Mouse (Mus musculus) midbrain, postnatal 0 days (tissue): ENCODE data around the gene Zdhhc24. TPM values are rescaled to one million over a fixed set of nuclear protein-coding genes. Genes with fewer than 3 reads are reported as not detected.

ENCODE experiments used
- ATAC-seq: fragments of 200-750 bp; cut with Nextera tagmentation; 2 replicates; pipeline ENCODE4 v1.8.0; 2017; ENCODE audit warnings: moderate number of reproducible peaks, mild to moderate bottlenecking, moderate TSS enrichment, moderate library complexity; ENCODE audit not compliant: low FRiP score
- DNase-seq: peaks from one replicate; pipeline ENCODE4 v3.0.0-alpha.2; 2015; ENCODE audit warnings: low spot score
- H3K27ac ChIP-seq: fragments of 300-500 bp; sonication (generic); 2 replicates; pipeline ENCODE4 v1.5.1; 2014; ENCODE audit warnings: low read depth, mild to moderate bottlenecking, low read length, mixed read lengths
- H3K27me3 ChIP-seq: fragments of 300-500 bp; sonication (generic); 2 replicates; pipeline ENCODE4 v1.6.1; 2014; ENCODE audit warnings: low read length, control low read depth, mixed read lengths; ENCODE audit not compliant: insufficient read depth
- H3K36me3 ChIP-seq: fragments of 300-500 bp; sonication (generic); 2 replicates; pipeline ENCODE4 v1.6.1; 2014; ENCODE audit warnings: low read length, control low read depth, mixed read lengths; ENCODE audit not compliant: insufficient read depth
- H3K4me1 ChIP-seq: fragments of 300-500 bp; sonication (generic); 2 replicates; pipeline ENCODE4 v1.6.1; 2014; ENCODE audit warnings: mild to moderate bottlenecking, control low read depth, antibody characterized with exemption, low read length, mixed read lengths; ENCODE audit not compliant: insufficient read depth
- H3K4me2 ChIP-seq: fragments of 300-500 bp; sonication (generic); 2 replicates; pipeline ENCODE4 v1.6.1; 2014; ENCODE audit warnings: low read depth, mild to moderate bottlenecking, low read length, mixed read lengths; ENCODE audit not compliant: poor library complexity, severe bottlenecking
- H3K4me3 ChIP-seq: fragments of 300-500 bp; sonication (generic); 2 replicates; pipeline ENCODE4 v1.5.1; 2014; ENCODE audit warnings: low read depth, mild to moderate bottlenecking, low read length, moderate library complexity
- H3K9ac ChIP-seq: fragments of 300-500 bp; sonication (generic); replicated peaks from 2 replicates; pipeline ENCODE4 v1.6.1; 2014; ENCODE audit warnings: mild to moderate bottlenecking, low read length, moderate library complexity, mixed read lengths; ENCODE audit not compliant: poor library complexity, severe bottlenecking
- H3K9me3 ChIP-seq: fragments of 300-500 bp; sonication (generic); 2 replicates; pipeline ENCODE4 v1.6.1; 2016; ENCODE audit warnings: low read length, control low read depth
- CTCF ChIP-seq: IDR thresholded peaks from 2 replicates; pipeline ENCODE4 v1.5.1; 2016; ENCODE audit warnings: antibody characterized with exemption, mild to moderate bottlenecking
- WGBS: fragments of 180-500 bp; shearing (Covaris S2); extraction: QIAGEN DNeasy Blood & Tissue Kit; methylation state at CpG from one replicate; pipeline ENCODE4 v1.1.7; 2014; 5-methylcytosine and 5-hydroxymethylcytosine counted together
- polyA plus RNA-seq: library from polyadenylated mRNA; unstranded; fragments of >200 nt; fragmentation: Nextera tagmentation; extraction: Ambion mirVana; gene quantifications from 2 replicates; pipeline ENCODE4 v1.2.1, GENCODE M21; 2015
- total RNA-seq: library from RNA; depleted of rRNA; stranded (reverse); fragments of >200 nt; gene quantifications from 2 replicates; pipeline ENCODE4 v1.2.3, GENCODE M21; 2014; rRNA removed

Zdhhc24 gene
- total and polyA plus RNA-seq, 2 experiments from 2014 or later, result 17.2 to 24.0 TPM

- Histone ChIP-seq H3K9me3 (no peaks in the 10 kb centered on the region), H3K4me1 (no peaks in the 10 kb centered on the region), H3K27ac (no peak overlapping the region), H3K36me3 (peaks cover 92% of the 10 kb centered on the region), H3K4me2 (no peak overlapping the region), H3K27me3 (no peaks in the 10 kb centered on the region), H3K4me3 (no peak overlapping the region), H3K9ac (no peak overlapping the region)
- DNase-seq (no peak), ATAC-seq (no peak)
- TF ChIP-seq CTCF, result no peak
- WGBS, result 88% methylated on average over 6 of the region's 6 CpGs
These were observed 41.2 kb downstream of the Zdhhc24 start for GRCm38 (mm10) chr19:4919652-4920051.

- Histone ChIP-seq H3K4me2 (no peak overlapping the region), H3K4me3 (no peak overlapping the region), H3K4me1 (peaks cover 8% of the 10 kb centered on the region; the same call in 1 of the 2 replicates), H3K9me3 (no peaks in the 10 kb centered on the region), H3K27ac (no peak overlapping the region), H3K27me3 (no peaks in the 10 kb centered on the region), H3K9ac (no peak overlapping the region), H3K36me3 (peaks cover 45% of the 10 kb centered on the region)
- WGBS, result 97% methylated on average over 11 of the region's 11 CpGs
- no peak for DNase-seq
- ATAC-seq, result no peak
- no peak for TF ChIP-seq CTCF
These were observed 46.8 kb downstream of the Zdhhc24 start for GRCm38 (mm10) chr19:4925121-4925860.

GRCm38 (mm10) chr19:4927904-4928531 is 49.5 kb downstream of the Zdhhc24 start, which contains the start of gene Dpp3:
Gene Dpp3, minus strand, starts transcription at chr19:4928287.
- Histone ChIP-seq H3K4me2 (peak within 1 kb of the TSS; percentile 59), H3K27me3 (no peaks in the 10 kb centered on the region), H3K36me3 (peaks cover 31% of the 10 kb centered on the region), H3K4me1 (peaks cover 8% of the 10 kb centered on the region; the same call in 1 of the 2 replicates), H3K9me3 (no peaks in the 10 kb centered on the region), H3K4me3 (peak within 1 kb of the TSS; percentile 59), H3K9ac (peak within 1 kb of the TSS; percentile 37), H3K27ac (peak within 1 kb of the TSS; percentile 74)
- under 1% methylated on average over 32 of the region's 32 CpGs for WGBS
- no peak for TF ChIP-seq CTCF
- ATAC-seq, result peak; percentile 95
- DNase-seq, result peak; percentile 98

GRCm38 (mm10) chr19:4928781-4929180 is 50.3 kb downstream of the Zdhhc24 start:
- peaks cover 27% of the 10 kb centered on the region for H3K36me3 ChIP-seq
- H3K4me3 ChIP-seq, result peak overlapping the region; percentile 59
- H3K9ac ChIP-seq, result peak overlapping the region; percentile 34
- H3K4me2 ChIP-seq, result peak overlapping the region; percentile 59
- ATAC-seq, result 0 out of 2 replicates have a peak, but pooled peaks have one; percentile 20
- no peak for TF ChIP-seq CTCF
- H3K27ac ChIP-seq, result peak overlapping the region; percentile 74; the same call in 1 of the 2 replicates
- H3K27me3 ChIP-seq, result no peaks in the 10 kb centered on the region
- H3K9me3 ChIP-seq, result no peaks in the 10 kb centered on the region
- peak; percentile 33 for DNase-seq
- whole genome bisulfite sequencing, result 49% methylated on average over 5 of the region's 5 CpGs
- peaks cover 8% of the 10 kb centered on the region; the same call in 1 of the 2 replicates for H3K4me1 ChIP-seq

Other genes with a start within 250 kb of the Zdhhc24 start
- 0.99 and 3.0 TPM in 2 replicates for gene Gm960, start 180.0 kb upstream of the Zdhhc24 start, total RNA-seq
- 5.9 and 6.4 TPM in 2 replicates for gene Gm960, start 180.0 kb upstream of the Zdhhc24 start, polyA plus RNA-seq
- gene Sptbn2, start 167.5 kb upstream of the Zdhhc24 start, total RNA-seq, result 138 and 154 TPM in 2 replicates
- gene Sptbn2, start 167.5 kb upstream of the Zdhhc24 start, polyA plus RNA-seq, result 18.9 and 19.7 TPM in 2 replicates
- 63.2 and 89.1 TPM in 2 replicates for gene Rbm4b, start 122.2 kb upstream of the Zdhhc24 start, total RNA-seq
- gene Rbm4b, start 122.2 kb upstream of the Zdhhc24 start, polyA plus RNA-seq, result 88.6 and 89.7 TPM in 2 replicates
- gene Rbm4, start 84.8 kb upstream of the Zdhhc24 start, total RNA-seq, result 90.5 and 97.4 TPM in 2 replicates
- 39.0 and 40.0 TPM in 2 replicates for gene Rbm4, start 84.8 kb upstream of the Zdhhc24 start, polyA plus RNA-seq
- 8.1 and 22.3 TPM in 2 replicates for gene Gm21992, start 67.1 kb upstream of the Zdhhc24 start, total RNA-seq
- gene Gm21992, start 67.1 kb upstream of the Zdhhc24 start, polyA plus RNA-seq, result 12.6 and 17.9 TPM in 2 replicates
- gene Rbm14, start 67.0 kb upstream of the Zdhhc24 start, total RNA-seq, result 41.5 and 43.8 TPM in 2 replicates
- 37.9 and 38.4 TPM in 2 replicates for gene Rbm14, start 67.0 kb upstream of the Zdhhc24 start, polyA plus RNA-seq
- gene Ccs, start 39.3 kb upstream of the Zdhhc24 start, total RNA-seq, result 19.9 and 20.0 TPM in 2 replicates
- gene Ccs, start 39.3 kb upstream of the Zdhhc24 start, polyA plus RNA-seq, result 40.1 and 42.6 TPM in 2 replicates
- gene Ccdc87, start 39.3 kb upstream of the Zdhhc24 start, total RNA-seq, result 0.38 and 1.0 TPM in 2 replicates
- gene Ccdc87, start 39.3 kb upstream of the Zdhhc24 start, polyA plus RNA-seq, result 1.1 and 1.2 TPM in 2 replicates
- gene Ctsf, start 23.5 kb upstream of the Zdhhc24 start, total RNA-seq, result 117 and 125 TPM in 2 replicates
- gene Ctsf, start 23.5 kb upstream of the Zdhhc24 start, polyA plus RNA-seq, result 82.5 and 91.1 TPM in 2 replicates
- gene Actn3, start 759 bp upstream of the Zdhhc24 start, total RNA-seq, result 4.5 and 5.3 TPM in 2 replicates
- gene Actn3, start 759 bp upstream of the Zdhhc24 start, polyA plus RNA-seq, result 3.8 and 4.4 TPM in 2 replicates
- gene Bbs1, start 28.0 kb downstream of the Zdhhc24 start, total RNA-seq, result 31.8 and 40.6 TPM in 2 replicates
- gene Bbs1, start 28.0 kb downstream of the Zdhhc24 start, polyA plus RNA-seq, result 9.0 and 10.2 TPM in 2 replicates
- 84.6 and 94.7 TPM in 2 replicates for gene Dpp3, start 49.6 kb downstream of the Zdhhc24 start, total RNA-seq
- 87.7 and 96.3 TPM in 2 replicates for gene Dpp3, start 49.6 kb downstream of the Zdhhc24 start, polyA plus RNA-seq
- 10.9 and 24.4 TPM in 2 replicates for gene Peli3, start 64.5 kb downstream of the Zdhhc24 start, total RNA-seq
- 8.4 and 8.6 TPM in 2 replicates for gene Peli3, start 64.5 kb downstream of the Zdhhc24 start, polyA plus RNA-seq
- 88.2 and 93.1 TPM in 2 replicates for gene Mrpl11, start 83.5 kb downstream of the Zdhhc24 start, total RNA-seq
- gene Mrpl11, start 83.5 kb downstream of the Zdhhc24 start, polyA plus RNA-seq, result 141 and 145 TPM in 2 replicates
- 3.4 and 5.9 TPM in 2 replicates for gene Npas4, start 111.6 kb downstream of the Zdhhc24 start, total RNA-seq
- gene Npas4, start 111.6 kb downstream of the Zdhhc24 start, polyA plus RNA-seq, result 0.36 and 0.43 TPM in 2 replicates
- 21.4 and 30.2 TPM in 2 replicates for gene Slc29a2, start 145.2 kb downstream of the Zdhhc24 start, total RNA-seq
- 19.1 and 21.1 TPM in 2 replicates for gene Slc29a2, start 145.2 kb downstream of the Zdhhc24 start, polyA plus RNA-seq
- gene B4gat1, start 160.2 kb downstream of the Zdhhc24 start, total RNA-seq, result 136 and 143 TPM in 2 replicates
- 172 and 177 TPM in 2 replicates for gene B4gat1, start 160.2 kb downstream of the Zdhhc24 start, polyA plus RNA-seq
- gene AC124502.3, start 160.2 kb downstream of the Zdhhc24 start, total RNA-seq, result 3.8 and 12.5 TPM in 2 replicates
- gene AC124502.3, start 160.2 kb downstream of the Zdhhc24 start, polyA plus RNA-seq, result 2.2 and 3.7 TPM in 2 replicates
- 2.1 TPM in 1 of 2 replicates, not detected in the other for gene Brms1, start 162.7 kb downstream of the Zdhhc24 start, total RNA-seq
- 14.3 and 15.3 TPM in 2 replicates for gene Brms1, start 162.7 kb downstream of the Zdhhc24 start, polyA plus RNA-seq
- gene Rin1, start 171.8 kb downstream of the Zdhhc24 start, total RNA-seq, result 4.0 and 4.3 TPM in 2 replicates
- 0.76 and 0.96 TPM in 2 replicates for gene Rin1, start 171.8 kb downstream of the Zdhhc24 start, polyA plus RNA-seq
- gene Cd248, start 189.4 kb downstream of the Zdhhc24 start, total RNA-seq, result 22.0 and 23.3 TPM in 2 replicates
- 15.7 and 18.3 TPM in 2 replicates for gene Cd248, start 189.4 kb downstream of the Zdhhc24 start, polyA plus RNA-seq
- gene Tmem151a, start 206.9 kb downstream of the Zdhhc24 start, total RNA-seq, result 54.0 and 64.0 TPM in 2 replicates
- gene Tmem151a, start 206.9 kb downstream of the Zdhhc24 start, polyA plus RNA-seq, result 64.2 and 72.0 TPM in 2 replicates
- gene Yif1a, start 209.9 kb downstream of the Zdhhc24 start, total RNA-seq, result 40.4 and 53.9 TPM in 2 replicates
- gene Yif1a, start 209.9 kb downstream of the Zdhhc24 start, polyA plus RNA-seq, result 38.8 and 49.9 TPM in 2 replicates
- gene Cnih2, start 219.9 kb downstream of the Zdhhc24 start, total RNA-seq, result 677 and 753 TPM in 2 replicates
- gene Cnih2, start 219.9 kb downstream of the Zdhhc24 start, polyA plus RNA-seq, result 547 and 553 TPM in 2 replicates
- gene Rab1b, start 228.4 kb downstream of the Zdhhc24 start, total RNA-seq, result 192 and 242 TPM in 2 replicates
- gene Rab1b, start 228.4 kb downstream of the Zdhhc24 start, polyA plus RNA-seq, result 204 and 227 TPM in 2 replicates
- 187 and 201 TPM in 2 replicates for gene Klc2, start 239.9 kb downstream of the Zdhhc24 start, total RNA-seq
- gene Klc2, start 239.9 kb downstream of the Zdhhc24 start, polyA plus RNA-seq, result 65.7 and 67.9 TPM in 2 replicates